Mouse (Mus musculus) ES-E14 (cell line): ENCODE measurements at regions not wholly inside any gene's neighbourhood (a gene's known extent, or its start where the extent isn't known, plus 50 kb on each side); places are given as distances from the start of the nearest gene placed in this dataset.
A peak's percentile ranks its signal among the peaks of the same experiment; 100 is the strongest.

Experiments used
- DNase-seq: peaks from one replicate; pipeline ENCODE4 v3.0.0-alpha.2; 2013; ENCODE audit warnings: low read depth, low spot score
- H3K27ac ChIP-seq: 2 replicates; pipeline ENCODE4 v1.5.1; 2012; ENCODE audit warnings: low read depth, mild to moderate bottlenecking, low read length, moderate library complexity, mixed read lengths; ENCODE audit not compliant: poor library complexity, insufficient read depth, severe bottlenecking
- H3K36me3 ChIP-seq: 2 replicates; pipeline ENCODE4 v1.6.1; 2012; ENCODE audit warnings: mild to moderate bottlenecking, low read length, moderate library complexity, mixed read lengths; ENCODE audit not compliant: control insufficient read depth, poor library complexity, insufficient read depth, severe bottlenecking
- H3K4me1 ChIP-seq, 2 experiments: fragments of 150-350 bp in 1 of 2; sonication (generic) in 1 of 2; 2 replicates each; pipeline ENCODE4 v1.6.1; 2012; ENCODE audit warnings: low read length in 2 of 2, mild to moderate bottlenecking in 1 of 2, mixed read lengths in 1 of 2; ENCODE audit not compliant: control insufficient read depth in 2 of 2, insufficient read depth in 2 of 2, poor library complexity in 1 of 2
- H3K4me3 ChIP-seq, 2 experiments: fragments of 150-350 bp in 1 of 2; sonication (generic) in 1 of 2; 2 replicates each; pipeline ENCODE4 v1.5.1; 2012; ENCODE audit warnings: low read length in 2 of 2, low read depth in 1 of 2, mild to moderate bottlenecking in 1 of 2, mixed read lengths in 1 of 2; ENCODE audit not compliant: insufficient read depth in 1 of 2, poor library complexity in 1 of 2, severe bottlenecking in 1 of 2
- H3K9ac ChIP-seq: 2 replicates; pipeline ENCODE4 v1.6.1; 2012; ENCODE audit warnings: low read depth, mild to moderate bottlenecking, low read length, mixed read lengths; ENCODE audit not compliant: poor library complexity, insufficient read depth, severe bottlenecking
- H3K9me3 ChIP-seq: fragments of 150-350 bp; sonication (generic); 2 replicates; pipeline ENCODE4 v1.6.1; 2012; ENCODE audit warnings: low read depth, mild to moderate bottlenecking, low read length; ENCODE audit not compliant: control insufficient read depth, insufficient read depth
- CHD2 ChIP-seq: IDR thresholded peaks from 2 replicates; pipeline ENCODE4 v1.6.1; 2014; ENCODE audit warnings: mild to moderate bottlenecking, low read depth, low read length, inconsistent platforms
- HCFC1 ChIP-seq: IDR thresholded peaks from 2 replicates; pipeline ENCODE4 v1.6.1; 2012; ENCODE audit warnings: low read length, inconsistent platforms, borderline replicate concordance; ENCODE audit not compliant: insufficient read depth
- MAFK ChIP-seq: IDR thresholded peaks from 2 replicates; pipeline ENCODE4 v1.6.1; 2014; ENCODE audit warnings: mild to moderate bottlenecking, low read depth, low read length, inconsistent platforms; ENCODE audit not compliant: insufficient read depth
- ZC3H11A ChIP-seq: IDR thresholded peaks from 2 replicates; pipeline ENCODE4 v1.6.1; 2012; ENCODE audit warnings: low read depth, mild to moderate bottlenecking, inconsistent platforms, low read length, borderline replicate concordance
- ZNF384 ChIP-seq: IDR thresholded peaks from 2 replicates; pipeline ENCODE4 v1.6.1; 2012; ENCODE audit warnings: low read depth, low read length, inconsistent platforms
- in situ Hi-C, 2 experiments: fragments of 600-800 bp; cut with MboI; formaldehyde crosslinking; loops; one replicate each; pipeline ENCODE4 v1.15.1; 2025; ENCODE audit warnings: low sequenced_read_pairs in 2 of 2, inconsistent platforms in 1 of 2; ENCODE audit not compliant: unreplicated experiment in 2 of 2

GRCm38 (mm10) chr5:112077840-112078600 is 174.3 kb downstream of the Cryba4 start:
- Histone ChIP-seq H3K9ac (no peak overlapping the region), H3K36me3 (no peaks in the 10 kb centered on the region), H3K4me3 (peak overlapping the region in 1 of 2 experiments; percentile 14; a peak in 2 of 4 replicates), H3K9me3 (no peaks in the 10 kb centered on the region), H3K27ac (no peak overlapping the region), H3K4me1 (peaks cover 0 to 4% of the 10 kb centered on the region in 2 experiments; a peak in 1 of 4 replicates)
- peak; percentile 46; the same call in 1 of the 2 replicates for TF ChIP-seq ZC3H11A
- TF ChIP-seq MAFK = no peak
- DNase-seq = peak; percentile 96
- in situ Hi-C loops = no loop called here

DNA sequence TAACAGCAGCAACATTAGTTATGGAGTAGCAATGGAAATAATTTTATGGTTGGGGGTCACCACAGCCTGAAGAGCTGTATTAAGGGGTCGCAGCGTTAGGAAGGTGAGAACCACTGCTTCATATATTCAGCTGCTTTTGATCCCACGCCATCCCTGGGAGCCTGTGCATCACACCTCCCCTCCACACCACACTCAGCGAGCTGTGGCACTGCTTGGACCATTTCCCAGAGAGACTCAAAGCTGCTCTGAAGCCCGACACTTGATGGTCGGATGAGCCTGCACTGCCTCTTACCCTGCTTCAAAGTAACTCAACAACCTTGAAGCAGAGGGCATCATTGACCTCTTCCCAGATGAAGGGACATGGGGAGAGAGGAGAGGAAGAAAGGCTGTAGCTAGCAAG is 171.3 kb downstream of the Cryba4 start:
- no peaks in the 10 kb centered on the region for H3K36me3 ChIP-seq
- H3K9ac ChIP-seq = no peak overlapping the region
- no peak for TF ChIP-seq CHD2
- TF ChIP-seq ZC3H11A = no peak
- no peak for TF ChIP-seq MAFK
- TF ChIP-seq ZNF384 = no peak
- H3K4me3 ChIP-seq = no peak overlapping the region
- no peaks in the 10 kb centered on the region for H3K9me3 ChIP-seq
- in situ Hi-C loops = no loop called here
- H3K27ac ChIP-seq = no peak overlapping the region
- H3K4me1 ChIP-seq = peaks cover 0 to 4% of the 10 kb centered on the region in 2 experiments; a peak in 1 of 4 replicates
- DNase-seq = no peak

GRCm38 (mm10) chr5:112091867-112092535 is 160.3 kb downstream of the Cryba4 start:
- no peak for DNase-seq
- Histone ChIP-seq H3K27ac (no peak overlapping the region), H3K4me3 (no peak overlapping the region), H3K4me1 (no peaks in the 10 kb centered on the region), H3K9me3 (no peaks in the 10 kb centered on the region), H3K9ac (no peak overlapping the region), H3K36me3 (no peaks in the 10 kb centered on the region)
- TF ChIP-seq MAFK (no peak), HCFC1 (no peak), ZC3H11A (no peak), CHD2 (no peak), ZNF384 (no peak)
- in situ Hi-C loops = no loop called here

DNA sequence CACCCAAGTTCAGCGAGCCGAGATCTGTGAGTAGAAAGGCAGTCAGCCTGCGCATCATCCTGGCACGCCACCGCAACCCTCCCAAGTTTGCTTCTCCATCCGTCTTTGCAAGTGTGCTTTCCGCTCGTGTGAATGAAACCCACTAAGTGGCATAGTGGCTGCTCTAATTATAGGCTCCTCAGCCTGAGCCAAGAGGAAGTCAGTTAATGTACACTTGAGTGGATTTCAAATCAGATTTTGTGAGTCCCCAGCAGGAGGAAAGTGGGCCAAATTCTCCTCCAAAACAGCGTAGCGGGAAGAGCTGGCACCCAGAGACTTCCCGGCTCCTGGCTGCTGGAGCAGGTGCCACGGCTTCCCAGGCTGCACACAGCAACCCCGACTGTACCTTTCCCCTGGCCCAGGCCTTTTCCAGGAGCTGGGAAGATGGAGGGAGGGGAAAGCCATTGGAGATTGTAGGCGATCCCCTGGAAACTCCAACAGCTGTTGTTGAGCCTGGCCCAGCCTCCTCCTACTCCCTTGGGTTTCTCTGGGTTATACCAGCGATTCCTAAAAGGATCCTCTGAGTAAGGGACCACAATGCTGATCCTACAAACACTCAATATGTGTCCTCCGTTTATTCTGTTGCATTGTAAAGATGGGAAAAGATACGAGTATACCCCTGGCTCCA is 158.3 kb downstream of the Cryba4 start:
- Histone ChIP-seq H3K27ac (no peak overlapping the region), H3K4me3 (no peak overlapping the region), H3K9ac (no peak overlapping the region), H3K9me3 (no peaks in the 10 kb centered on the region), H3K36me3 (no peaks in the 10 kb centered on the region), H3K4me1 (0 out of 4 replicates have a peak, but pooled peaks cover 0 to 2% of the 10 kb centered on the region in 2 experiments)
- in situ Hi-C loops = no loop called here
- TF ChIP-seq MAFK (no peak), CHD2 (no peak), ZC3H11A (no peak), ZNF384 (no peak), HCFC1 (no peak)
- DNase-seq = no peak
